Mouse (Mus musculus): ENCODE measurements around the gene Srpk1. TPM values are rescaled to one million over a fixed set of nuclear protein-coding genes. Genes with fewer than 3 reads are reported as not detected.

Srpk1 gene
- polyA plus RNA-seq, 1 experiment from 2014 or later, result 56.8 TPM

GRCm38 (mm10) chr17:28612603-28613002, 9.9 kb downstream of the Srpk1 start:
- WGBS, result 54% methylated on average over 2 of the region's 2 CpGs
- Histone ChIP-seq H3K9ac (no peak overlapping the region), H3K36me3 (peaks cover 33% of the 10 kb centered on the region), H3K27ac (ENCODE audit: poor library complexity, severe bottlenecking) (no peak overlapping the region), H3K9me3 (replicated peaks) (no peaks in the 10 kb centered on the region), H3K4me3 (no peak overlapping the region), H3K27me3 (replicated peaks) (no peaks in the 10 kb centered on the region), H3K4me2 (no peak overlapping the region), H3K4me1 (replicated peaks) (peaks cover 5% of the 10 kb centered on the region; the same call in 1 of the 2 replicates)
- ATAC-seq (ENCODE audit: insufficient number of reproducible peaks, low FRiP score), result no peak

- H3K4me2 ChIP-seq, result no peak overlapping the region
- no peak overlapping the region for H3K4me3 ChIP-seq
- no peaks in the 10 kb centered on the region for H3K27me3 ChIP-seq (replicated peaks)
- no peak overlapping the region for H3K9ac ChIP-seq
- peaks cover 42% of the 10 kb centered on the region for H3K36me3 ChIP-seq
- no peak for ATAC-seq (ENCODE audit: insufficient number of reproducible peaks, low FRiP score)
- 77% methylated on average over 3 of the region's 3 CpGs for WGBS
- 0 out of 2 replicates have a peak, but pooled peaks cover 4% of the 10 kb centered on the region for H3K4me1 ChIP-seq (replicated peaks)
- no peak overlapping the region for H3K27ac ChIP-seq (ENCODE audit: poor library complexity, severe bottlenecking)
- no peaks in the 10 kb centered on the region for H3K9me3 ChIP-seq (replicated peaks)
Measured at GRCm38 (mm10) chr17:28609543-28609942, 13.0 kb downstream of the Srpk1 start.

- peaks cover 86% of the 10 kb centered on the region for H3K36me3 ChIP-seq
- H3K27me3 ChIP-seq (replicated peaks), result no peaks in the 10 kb centered on the region
- no peak for ATAC-seq (ENCODE audit: insufficient number of reproducible peaks, low FRiP score)
- H3K4me1 ChIP-seq (replicated peaks), result no peaks in the 10 kb centered on the region
- H3K27ac ChIP-seq (ENCODE audit: poor library complexity, severe bottlenecking), result no peak overlapping the region
- H3K9me3 ChIP-seq (replicated peaks), result no peaks in the 10 kb centered on the region
- H3K4me3 ChIP-seq, result no peak overlapping the region
- H3K9ac ChIP-seq, result no peak overlapping the region
- no peak overlapping the region for H3K4me2 ChIP-seq
- WGBS, result 91% methylated on average over 9 of the region's 9 CpGs
Measured at GRCm38 (mm10) chr17:28601557-28602250, 20.8 kb downstream of the Srpk1 start.

- Histone ChIP-seq H3K27ac (ENCODE audit: poor library complexity, severe bottlenecking) (no peak overlapping the region), H3K4me1 (replicated peaks) (no peaks in the 10 kb centered on the region), H3K9ac (no peak overlapping the region), H3K36me3 (peaks cover 89% of the 10 kb centered on the region), H3K9me3 (replicated peaks) (no peaks in the 10 kb centered on the region), H3K27me3 (replicated peaks) (no peaks in the 10 kb centered on the region), H3K4me3 (no peak overlapping the region), H3K4me2 (no peak overlapping the region)
- no peak for ATAC-seq (ENCODE audit: insufficient number of reproducible peaks, low FRiP score)
- 78% methylated on average over 5 of the region's 5 CpGs for WGBS
Measured at GRCm38 (mm10) chr17:28600780-28601179, 21.7 kb downstream of the Srpk1 start.

DNA sequence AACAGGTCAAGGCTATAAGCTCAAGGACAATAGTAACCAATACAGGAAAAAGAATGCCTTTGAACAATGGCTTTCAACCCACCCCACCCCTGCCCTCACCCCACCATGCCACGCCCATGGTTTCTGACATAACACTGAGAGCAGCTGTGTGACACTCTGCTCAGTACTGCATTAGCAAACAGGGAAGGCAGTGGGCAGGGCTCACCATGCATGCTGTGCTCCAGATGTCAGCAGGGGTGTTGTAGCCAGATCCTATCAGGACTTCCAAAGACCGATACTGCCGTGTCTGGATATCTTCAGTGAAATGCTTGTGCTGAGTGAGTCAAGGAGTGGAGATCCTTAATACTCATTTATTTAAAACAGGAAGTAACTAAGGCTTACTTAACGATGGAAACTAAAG, 28.5 kb downstream of the Srpk1 start:
- no peak for ATAC-seq (ENCODE audit: insufficient number of reproducible peaks, low FRiP score)
- Histone ChIP-seq H3K27ac (ENCODE audit: poor library complexity, severe bottlenecking) (no peak overlapping the region), H3K27me3 (replicated peaks) (no peaks in the 10 kb centered on the region), H3K4me3 (no peak overlapping the region), H3K4me2 (no peak overlapping the region), H3K4me1 (replicated peaks) (peaks cover 14% of the 10 kb centered on the region), H3K9me3 (replicated peaks) (no peaks in the 10 kb centered on the region), H3K36me3 (peaks cover 87% of the 10 kb centered on the region), H3K9ac (no peak overlapping the region)
- WGBS, result 46% methylated on average over 4 of the region's 4 CpGs

- Histone ChIP-seq H3K4me2 (no peak overlapping the region), H3K27ac (ENCODE audit: poor library complexity, severe bottlenecking) (no peak overlapping the region), H3K27me3 (replicated peaks) (no peaks in the 10 kb centered on the region), H3K4me3 (no peak overlapping the region), H3K9me3 (replicated peaks) (no peaks in the 10 kb centered on the region), H3K36me3 (peaks cover 89% of the 10 kb centered on the region), H3K4me1 (replicated peaks) (peaks cover 14% of the 10 kb centered on the region), H3K9ac (no peak overlapping the region)
- 16% methylated on average over 4 of the region's 4 CpGs for WGBS
- no peak for ATAC-seq (ENCODE audit: insufficient number of reproducible peaks, low FRiP score)
Measured at GRCm38 (mm10) chr17:28592998-28593397, 29.5 kb downstream of the Srpk1 start.

- H3K4me2 ChIP-seq, result no peak overlapping the region
- no peaks in the 10 kb centered on the region for H3K27me3 ChIP-seq (replicated peaks)
- H3K4me1 ChIP-seq (replicated peaks), result peaks cover 14% of the 10 kb centered on the region
- no peak overlapping the region for H3K4me3 ChIP-seq
- no peak overlapping the region; the same call in 1 of the 2 replicates for H3K27ac ChIP-seq (ENCODE audit: poor library complexity, severe bottlenecking)
- ATAC-seq (ENCODE audit: insufficient number of reproducible peaks, low FRiP score), result 0 out of 2 replicates have a peak, but pooled peaks have one; percentile 33
- H3K9ac ChIP-seq, result no peak overlapping the region
- H3K9me3 ChIP-seq (replicated peaks), result no peaks in the 10 kb centered on the region
- H3K36me3 ChIP-seq, result peaks cover 80% of the 10 kb centered on the region
- 61% methylated on average over 5 of the region's 5 CpGs for WGBS
Measured at GRCm38 (mm10) chr17:28591476-28591875, 31.0 kb downstream of the Srpk1 start.

DNA sequence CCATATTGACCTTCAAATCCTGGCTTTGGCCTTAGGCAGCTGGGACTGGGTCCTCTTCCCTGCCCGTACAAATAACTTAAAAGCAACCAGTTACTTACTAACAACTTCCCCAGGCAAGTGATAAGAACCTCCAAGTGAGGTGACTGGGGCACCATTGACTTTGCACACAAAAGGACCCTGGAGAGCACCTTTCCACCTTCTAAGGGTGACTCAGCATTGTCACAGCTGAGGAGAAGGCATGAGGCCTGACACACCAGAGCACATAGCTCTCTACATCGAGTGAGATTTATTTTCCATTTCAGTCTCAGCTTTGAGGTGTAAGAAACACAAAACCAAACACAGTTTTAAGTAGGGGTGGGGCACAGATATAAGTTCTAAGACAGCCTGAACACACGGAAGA, 31.9 kb downstream of the Srpk1 start:
- Histone ChIP-seq H3K27me3 (replicated peaks) (no peaks in the 10 kb centered on the region), H3K36me3 (peaks cover 71% of the 10 kb centered on the region), H3K4me2 (no peak overlapping the region), H3K9me3 (replicated peaks) (no peaks in the 10 kb centered on the region), H3K27ac (ENCODE audit: poor library complexity, severe bottlenecking) (no peak overlapping the region), H3K4me3 (no peak overlapping the region), H3K4me1 (replicated peaks) (peaks cover 14% of the 10 kb centered on the region), H3K9ac (no peak overlapping the region)
- 74% methylated on average over 3 of the region's 3 CpGs for WGBS
- ATAC-seq (ENCODE audit: insufficient number of reproducible peaks, low FRiP score), result no peak

DNA sequence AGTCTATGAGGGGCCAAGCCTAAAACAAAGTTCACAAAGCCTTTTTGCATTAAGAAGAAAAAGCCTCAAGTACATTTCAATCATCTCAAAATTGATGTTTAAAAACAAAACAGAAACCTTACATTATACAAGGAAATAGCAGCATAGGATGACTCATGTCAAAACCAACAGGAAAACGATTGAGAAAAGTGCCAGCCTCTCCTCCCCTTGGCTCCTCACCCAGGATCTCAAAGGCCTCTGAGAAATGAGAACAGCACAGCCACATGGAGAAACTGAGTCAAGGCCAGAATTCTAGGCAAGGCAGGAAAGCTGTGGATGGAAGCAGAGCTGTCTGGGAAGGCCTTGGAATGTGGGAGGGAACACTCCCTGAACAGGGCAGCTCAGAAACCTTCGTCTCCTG, 33.9 kb downstream of the Srpk1 start:
- Histone ChIP-seq H3K27ac (ENCODE audit: poor library complexity, severe bottlenecking) (no peak overlapping the region), H3K4me2 (no peak overlapping the region), H3K4me3 (no peak overlapping the region), H3K36me3 (peaks cover 59% of the 10 kb centered on the region), H3K4me1 (replicated peaks) (peaks cover 11% of the 10 kb centered on the region), H3K9me3 (replicated peaks) (no peaks in the 10 kb centered on the region), H3K27me3 (replicated peaks) (no peaks in the 10 kb centered on the region), H3K9ac (no peak overlapping the region)
- no peak for ATAC-seq (ENCODE audit: insufficient number of reproducible peaks, low FRiP score)
- WGBS, result 76% methylated on average over 2 of the region's 2 CpGs

GRCm38 (mm10) chr17:28586509-28586908, 36.0 kb downstream of the Srpk1 start:
- no peak for ATAC-seq (ENCODE audit: insufficient number of reproducible peaks, low FRiP score)
- no peaks in the 10 kb centered on the region for H3K27me3 ChIP-seq (replicated peaks)
- 84% methylated on average over 3 of the region's 3 CpGs for WGBS
- H3K4me3 ChIP-seq, result no peak overlapping the region
- H3K4me1 ChIP-seq (replicated peaks), result peaks cover 3% of the 10 kb centered on the region; the same call in 1 of the 2 replicates
- peaks cover 38% of the 10 kb centered on the region for H3K36me3 ChIP-seq
- no peak overlapping the region for H3K4me2 ChIP-seq
- no peak overlapping the region for H3K9ac ChIP-seq
- H3K27ac ChIP-seq (ENCODE audit: poor library complexity, severe bottlenecking), result no peak overlapping the region
- no peaks in the 10 kb centered on the region for H3K9me3 ChIP-seq (replicated peaks)

GRCm38 (mm10) chr17:28581056-28581455, 41.5 kb downstream of the Srpk1 start:
- Histone ChIP-seq H3K9me3 (replicated peaks) (no peaks in the 10 kb centered on the region), H3K4me3 (no peak overlapping the region), H3K9ac (no peak overlapping the region), H3K27ac (ENCODE audit: poor library complexity, severe bottlenecking) (no peak overlapping the region), H3K36me3 (no peaks in the 10 kb centered on the region), H3K4me1 (replicated peaks) (no peaks in the 10 kb centered on the region; the same call in 1 of the 2 replicates), H3K27me3 (replicated peaks) (peaks cover 7% of the 10 kb centered on the region; the same call in 1 of the 2 replicates), H3K4me2 (no peak overlapping the region)
- no peak for ATAC-seq (ENCODE audit: insufficient number of reproducible peaks, low FRiP score)
- WGBS, result 46% methylated on average over 2 of the region's 2 CpGs

GRCm38 (mm10) chr17:28580396-28580795, 42.1 kb downstream of the Srpk1 start:
- ATAC-seq (ENCODE audit: insufficient number of reproducible peaks, low FRiP score), result no peak
- Histone ChIP-seq H3K4me2 (no peak overlapping the region), H3K27me3 (replicated peaks) (peaks cover 10% of the 10 kb centered on the region; the same call in 1 of the 2 replicates), H3K4me3 (no peak overlapping the region), H3K27ac (ENCODE audit: poor library complexity, severe bottlenecking) (no peak overlapping the region), H3K9me3 (replicated peaks) (no peaks in the 10 kb centered on the region), H3K9ac (no peak overlapping the region), H3K4me1 (replicated peaks) (peaks cover 6% of the 10 kb centered on the region), H3K36me3 (no peaks in the 10 kb centered on the region)
- WGBS, result 5% methylated on average over 9 of the region's 9 CpGs

All from heart, embryonic 12.5 days (tissue).